Mouse (Mus musculus): ENCODE data around the gene Zcchc17. TPM values are rescaled to one million over a fixed set of nuclear protein-coding genes. Genes with fewer than 3 reads are reported as not detected.
A peak's percentile ranks its signal among the peaks of the same experiment; 100 is the strongest.

The Zcchc17 gene
- polyA plus RNA-seq (2016; fragmentation: Nextera tagmentation; extraction: Ambion mirVana) = 70.4 and 71.7 TPM in 2 replicates

DNA sequence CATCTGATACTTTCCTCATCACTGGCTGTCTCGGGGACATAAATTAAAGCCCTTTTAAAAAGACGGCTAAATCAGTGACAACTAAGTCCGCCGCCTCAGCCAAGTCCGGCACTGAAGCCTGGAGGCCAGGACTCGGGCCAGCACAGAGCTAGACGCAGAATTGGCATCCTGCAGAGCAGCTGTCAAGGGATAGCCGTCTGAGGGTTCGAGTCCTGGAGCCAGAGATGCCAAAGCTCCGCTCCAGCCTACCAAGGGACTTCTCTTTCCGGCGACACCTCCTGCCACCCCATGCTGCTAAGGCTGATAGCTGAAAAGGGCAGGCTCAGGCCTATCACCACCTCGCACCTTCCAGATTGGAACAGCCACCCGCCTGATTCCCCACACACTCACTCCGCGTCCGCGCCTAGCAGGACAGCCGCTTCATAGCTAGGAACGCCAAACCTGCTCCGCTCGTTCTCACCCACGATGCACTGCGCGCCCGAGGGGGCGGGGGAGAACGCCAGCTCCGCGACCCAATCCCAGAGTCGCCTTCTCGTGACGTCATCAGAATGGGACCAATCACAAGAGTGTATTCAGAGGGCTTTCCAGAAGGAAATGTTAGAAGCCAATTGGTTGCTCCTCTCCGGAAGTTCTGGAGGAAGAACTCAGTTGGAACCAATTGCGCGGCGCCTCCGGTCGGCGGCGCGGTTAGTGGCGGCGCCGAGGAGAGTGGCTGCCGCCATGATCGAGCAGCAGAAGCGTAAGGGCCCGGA lies at the start of gene Zcchc17, which contains the start of gene Snrnp40:
Zcchc17 (minus strand) TSS at position 458 of the 752 bp plus-strand sequence.
Snrnp40 (plus strand) TSS at position 647 of the 752 bp plus-strand sequence.
- Histone ChIP-seq H3K9ac (replicated peaks) (peak within 1 kb of the TSS; percentile 88), H3K4me3 (peak within 1 kb of the TSS; percentile 95), H3K27ac (replicated peaks) (peak within 1 kb of the TSS; percentile 75), H3K4me1 (peaks cover 22% of the 10 kb centered on the region), H3K27me3 (no peaks in the 10 kb centered on the region), H3K4me2 (replicated peaks) (peak within 1 kb of the TSS; percentile 90), H3K9me3 (no peaks in the 10 kb centered on the region), H3K36me3 (peaks cover 33% of the 10 kb centered on the region)
- ATAC-seq (ENCODE audit: low FRiP score, low read depth) = peak; percentile 100
- under 1% methylated on average over 49 of the region's 49 CpGs for WGBS

DNA sequence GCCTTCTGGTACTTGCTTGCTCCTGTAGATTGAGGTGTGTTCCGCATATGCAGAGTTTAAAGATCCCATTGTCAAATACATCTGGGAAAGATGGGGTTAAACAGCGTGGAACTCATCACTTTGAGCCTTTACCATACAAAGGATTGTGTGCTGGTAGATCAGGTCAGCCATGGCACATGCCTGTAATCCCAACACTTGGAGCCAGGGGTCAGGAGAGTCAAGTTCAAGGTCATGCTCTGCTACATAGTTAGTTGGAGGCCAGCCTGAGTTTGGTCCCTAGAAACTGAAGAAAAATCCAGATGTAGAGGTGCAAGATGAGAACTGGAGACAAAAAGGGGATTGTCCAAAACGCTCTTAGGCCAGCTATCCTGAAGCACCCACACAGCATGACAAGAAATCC lies 31.5 kb upstream of the Zcchc17 start:
- H3K9me3 ChIP-seq = no peaks in the 10 kb centered on the region
- no peak overlapping the region for H3K27ac ChIP-seq (replicated peaks)
- H3K4me3 ChIP-seq = no peak overlapping the region
- no peaks in the 10 kb centered on the region for H3K27me3 ChIP-seq
- H3K9ac ChIP-seq (replicated peaks) = no peak overlapping the region
- ATAC-seq (ENCODE audit: low FRiP score, low read depth) = no peak
- H3K4me2 ChIP-seq (replicated peaks) = no peak overlapping the region
- 66% methylated on average over 3 of the region's 3 CpGs for WGBS
- no peaks in the 10 kb centered on the region for H3K4me1 ChIP-seq
- peaks cover 41% of the 10 kb centered on the region for H3K36me3 ChIP-seq

DNA sequence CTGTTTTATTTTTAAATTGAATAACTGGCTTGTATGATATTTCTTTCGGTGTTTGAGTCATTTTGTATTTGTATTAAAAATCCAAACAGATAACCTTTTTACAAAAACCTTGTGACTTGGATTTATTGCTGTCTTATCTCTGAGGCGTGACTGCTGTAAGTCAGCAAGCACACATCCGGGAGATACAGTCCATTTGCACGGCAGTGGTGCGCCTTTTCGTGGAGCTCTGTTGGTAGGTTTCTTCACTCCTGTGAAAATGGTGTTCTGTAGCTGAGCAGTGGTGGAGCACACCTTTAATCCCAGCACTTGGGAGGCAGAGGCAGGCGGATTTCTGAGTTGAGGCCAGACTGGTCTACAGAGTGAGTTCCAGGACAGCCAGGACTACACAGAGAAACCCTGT lies 30.2 kb upstream of the Zcchc17 start:
- Histone ChIP-seq H3K36me3 (peaks cover 50% of the 10 kb centered on the region), H3K9ac (replicated peaks) (no peak overlapping the region), H3K27me3 (no peaks in the 10 kb centered on the region), H3K4me2 (replicated peaks) (no peak overlapping the region), H3K4me1 (no peaks in the 10 kb centered on the region), H3K4me3 (no peak overlapping the region), H3K9me3 (no peaks in the 10 kb centered on the region), H3K27ac (replicated peaks) (no peak overlapping the region)
- WGBS = 96% methylated on average over 7 of the region's 7 CpGs
- ATAC-seq (ENCODE audit: low FRiP score, low read depth) = no peak

DNA sequence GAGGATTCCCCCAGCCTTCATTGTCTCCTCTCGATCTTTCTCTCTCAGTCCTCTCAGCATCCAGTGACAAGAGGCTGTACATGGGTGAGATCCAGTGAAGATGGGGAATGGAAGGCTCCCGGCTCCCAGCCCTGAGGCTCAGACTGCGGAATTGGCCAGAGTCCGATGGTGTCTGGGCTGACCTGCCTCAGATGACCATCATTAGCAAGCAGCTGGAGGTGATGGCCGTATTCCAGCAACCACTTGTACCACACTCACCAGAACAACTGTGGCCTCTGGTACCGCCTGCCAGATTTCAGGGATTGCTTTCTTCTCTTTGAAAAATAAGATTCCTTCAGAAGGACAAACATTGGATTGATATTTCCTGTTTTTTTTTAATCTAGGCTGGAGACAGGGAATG lies 29.8 kb upstream of the Zcchc17 start:
- H3K4me1 ChIP-seq = no peaks in the 10 kb centered on the region
- no peak for ATAC-seq (ENCODE audit: low FRiP score, low read depth)
- 74% methylated on average over 6 of the region's 6 CpGs for WGBS
- H3K4me3 ChIP-seq = no peak overlapping the region
- H3K4me2 ChIP-seq (replicated peaks) = no peak overlapping the region
- H3K27me3 ChIP-seq = no peaks in the 10 kb centered on the region
- peaks cover 54% of the 10 kb centered on the region for H3K36me3 ChIP-seq
- peak overlapping the region; percentile 42; the same call in 1 of the 2 replicates for H3K27ac ChIP-seq (replicated peaks)
- H3K9ac ChIP-seq (replicated peaks) = no peak overlapping the region
- no peaks in the 10 kb centered on the region for H3K9me3 ChIP-seq

DNA sequence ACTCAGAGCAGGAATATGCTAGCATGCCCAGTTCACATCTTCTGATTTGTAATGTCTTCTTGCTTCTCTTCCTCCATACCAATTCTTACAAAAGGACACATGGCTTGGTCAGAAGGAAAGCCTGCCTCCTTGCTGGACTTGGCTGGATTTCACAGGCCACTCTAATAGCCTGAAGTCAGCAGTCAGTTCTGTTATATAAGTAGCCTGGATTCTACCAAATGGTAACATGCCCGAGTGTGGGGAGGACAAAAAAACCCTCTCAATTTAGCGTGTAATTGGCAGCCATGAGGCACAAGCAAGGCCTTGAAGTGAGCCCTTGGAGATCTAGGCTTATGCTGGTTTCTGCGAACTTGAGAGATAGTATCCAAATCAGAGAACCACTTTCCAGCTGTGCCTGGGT lies 27.5 kb upstream of the Zcchc17 start:
- no peak overlapping the region for H3K9ac ChIP-seq (replicated peaks)
- H3K27me3 ChIP-seq = no peaks in the 10 kb centered on the region
- no peak overlapping the region for H3K27ac ChIP-seq (replicated peaks)
- no peak for ATAC-seq (ENCODE audit: low FRiP score, low read depth)
- H3K4me2 ChIP-seq (replicated peaks) = no peak overlapping the region
- peaks cover 76% of the 10 kb centered on the region for H3K36me3 ChIP-seq
- no peaks in the 10 kb centered on the region for H3K4me1 ChIP-seq
- 79% methylated on average over 3 of the region's 3 CpGs for WGBS
- H3K9me3 ChIP-seq = no peaks in the 10 kb centered on the region
- no peak overlapping the region for H3K4me3 ChIP-seq

DNA sequence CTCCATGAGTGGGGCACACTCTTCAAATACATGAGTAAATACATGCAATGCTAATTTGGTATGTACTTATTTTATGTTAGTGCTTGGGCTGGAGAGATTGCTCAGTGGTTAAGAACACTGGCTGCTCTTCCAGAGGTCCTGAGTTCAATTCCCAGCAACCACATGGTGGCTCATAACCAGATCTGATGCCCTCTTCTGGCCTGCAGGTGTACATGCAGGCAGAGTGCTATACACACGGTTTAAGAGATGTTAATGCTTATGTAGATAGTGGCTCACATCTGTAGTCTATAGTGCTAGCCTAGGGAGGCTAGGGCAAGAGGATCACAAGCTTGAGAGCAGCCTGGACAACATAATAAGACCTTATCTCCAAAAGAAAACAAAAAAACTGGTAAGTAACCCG lies 20.7 kb upstream of the Zcchc17 start:
- Histone ChIP-seq H3K36me3 (peaks cover 90% of the 10 kb centered on the region), H3K9ac (replicated peaks) (no peak overlapping the region), H3K4me1 (no peaks in the 10 kb centered on the region), H3K27ac (replicated peaks) (no peak overlapping the region), H3K9me3 (0 out of 2 replicates have a peak, but pooled peaks cover 4% of the 10 kb centered on the region), H3K27me3 (no peaks in the 10 kb centered on the region), H3K4me2 (replicated peaks) (no peak overlapping the region), H3K4me3 (no peak overlapping the region)
- ATAC-seq (ENCODE audit: low FRiP score, low read depth) = no peak
- WGBS = 94% methylated on average over 2 of the region's 2 CpGs

DNA sequence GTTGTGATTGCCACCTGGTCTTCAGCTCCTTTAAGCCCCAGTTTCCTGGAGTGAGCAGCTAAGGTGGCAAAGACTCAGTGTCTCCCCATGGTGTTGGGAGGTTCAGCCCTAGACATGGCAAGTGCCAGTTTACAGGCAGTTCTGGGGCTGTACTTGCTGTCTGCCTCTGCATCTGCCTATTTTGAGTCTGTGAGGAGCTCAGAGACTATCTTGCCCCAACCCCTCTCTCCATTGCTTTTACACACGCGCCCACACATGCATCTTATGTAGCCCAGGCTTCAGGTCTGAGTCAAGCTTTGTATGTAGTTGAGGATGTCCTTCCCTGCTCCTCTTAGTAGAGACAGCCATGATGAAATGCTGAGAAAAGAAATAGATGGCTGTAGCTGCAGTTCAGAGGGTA lies 19.4 kb upstream of the Zcchc17 start:
- Histone ChIP-seq H3K36me3 (peaks cover 90% of the 10 kb centered on the region), H3K27me3 (no peaks in the 10 kb centered on the region), H3K4me3 (no peak overlapping the region), H3K4me2 (replicated peaks) (no peak overlapping the region), H3K27ac (replicated peaks) (no peak overlapping the region), H3K9me3 (0 out of 2 replicates have a peak, but pooled peaks cover 4% of the 10 kb centered on the region), H3K9ac (replicated peaks) (no peak overlapping the region), H3K4me1 (no peaks in the 10 kb centered on the region)
- no peak for ATAC-seq (ENCODE audit: low FRiP score, low read depth)
- 98% methylated on average over 2 of the region's 2 CpGs for whole genome bisulfite sequencing

DNA sequence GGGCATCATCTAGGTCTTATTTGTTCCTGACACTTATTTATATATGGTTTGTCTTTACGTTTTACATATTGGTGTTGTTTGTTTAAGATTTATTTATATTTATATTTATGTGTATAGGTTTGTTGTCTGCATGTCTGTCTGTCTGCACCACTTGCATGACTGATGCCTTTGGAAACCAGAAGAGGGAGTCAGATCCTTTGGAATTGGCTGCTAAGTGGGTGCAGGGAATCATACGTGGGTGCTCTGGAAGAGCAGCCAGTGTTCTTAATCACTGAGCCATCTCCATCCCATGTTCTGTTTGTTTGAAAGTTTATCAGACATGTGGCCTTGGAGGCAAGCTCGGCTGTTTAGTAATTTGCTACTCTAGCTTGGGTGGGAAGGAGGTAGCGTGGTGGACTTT lies 17.8 kb upstream of the Zcchc17 start:
- ATAC-seq (ENCODE audit: low FRiP score, low read depth) = no peak
- Histone ChIP-seq H3K4me2 (replicated peaks) (no peak overlapping the region), H3K4me3 (no peak overlapping the region), H3K36me3 (peaks cover 86% of the 10 kb centered on the region), H3K9ac (replicated peaks) (no peak overlapping the region), H3K9me3 (0 out of 2 replicates have a peak, but pooled peaks cover 4% of the 10 kb centered on the region), H3K4me1 (no peaks in the 10 kb centered on the region), H3K27ac (replicated peaks) (no peak overlapping the region), H3K27me3 (no peaks in the 10 kb centered on the region)
- WGBS = 91% methylated on average over 4 of the region's 4 CpGs

DNA sequence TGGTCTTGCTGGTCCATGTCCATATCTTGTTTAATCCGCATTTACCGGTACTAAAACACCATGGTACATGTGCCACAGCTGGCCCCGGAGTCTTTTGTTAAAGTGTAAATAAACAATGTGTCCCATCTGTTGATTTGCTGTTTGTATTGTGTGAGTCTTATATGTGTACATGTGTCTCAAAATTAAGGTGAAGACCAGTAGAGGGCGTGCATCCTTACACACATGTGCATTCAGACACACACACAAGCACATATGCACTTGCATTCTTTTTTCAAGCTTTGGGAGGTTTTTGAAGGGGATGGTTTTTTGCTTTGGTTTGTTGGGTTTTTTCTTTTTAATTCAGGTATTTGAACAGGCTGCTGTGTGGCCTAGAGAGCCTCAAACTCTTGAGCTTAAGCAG lies 16.9 kb upstream of the Zcchc17 start:
- Histone ChIP-seq H3K27ac (replicated peaks) (no peak overlapping the region), H3K4me2 (replicated peaks) (no peak overlapping the region), H3K36me3 (peaks cover 81% of the 10 kb centered on the region), H3K9ac (replicated peaks) (no peak overlapping the region), H3K4me1 (no peaks in the 10 kb centered on the region), H3K27me3 (no peaks in the 10 kb centered on the region), H3K9me3 (0 out of 2 replicates have a peak, but pooled peaks cover 4% of the 10 kb centered on the region), H3K4me3 (no peak overlapping the region)
- ATAC-seq (ENCODE audit: low FRiP score, low read depth) = no peak
- 94% methylated on average over 4 of the region's 4 CpGs for WGBS

DNA sequence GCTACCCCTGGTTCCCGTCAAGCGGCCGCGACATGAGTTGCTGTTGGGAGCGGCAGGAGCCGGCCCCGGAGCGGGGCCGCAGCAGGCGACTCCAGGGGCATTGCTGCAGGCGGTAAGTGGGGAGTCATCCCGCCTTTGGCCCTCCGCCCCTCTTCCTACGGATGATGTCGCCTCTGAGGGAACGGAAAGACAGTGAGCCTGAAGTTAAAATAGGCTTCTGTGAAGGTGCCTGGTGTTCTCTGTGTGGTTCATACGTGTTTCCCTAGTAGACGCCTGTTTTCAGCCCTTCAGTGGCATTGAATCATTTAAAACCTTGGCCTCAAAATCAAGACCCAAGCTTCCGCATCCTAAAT lies 471 bp upstream of the Zcchc17 start:
- ATAC-seq (ENCODE audit: low FRiP score, low read depth) = no peak
- H3K4me3 ChIP-seq = peak overlapping the region; percentile 95
- H3K27me3 ChIP-seq = no peaks in the 10 kb centered on the region
- no peaks in the 10 kb centered on the region for H3K9me3 ChIP-seq
- H3K36me3 ChIP-seq = peaks cover 39% of the 10 kb centered on the region
- WGBS = under 1% methylated on average over 19 of the region's 19 CpGs
- peak overlapping the region; percentile 90 for H3K4me2 ChIP-seq (replicated peaks)
- H3K9ac ChIP-seq (replicated peaks) = peak overlapping the region; percentile 85
- peaks cover 22% of the 10 kb centered on the region for H3K4me1 ChIP-seq
- H3K27ac ChIP-seq (replicated peaks) = peak overlapping the region; percentile 75

DNA sequence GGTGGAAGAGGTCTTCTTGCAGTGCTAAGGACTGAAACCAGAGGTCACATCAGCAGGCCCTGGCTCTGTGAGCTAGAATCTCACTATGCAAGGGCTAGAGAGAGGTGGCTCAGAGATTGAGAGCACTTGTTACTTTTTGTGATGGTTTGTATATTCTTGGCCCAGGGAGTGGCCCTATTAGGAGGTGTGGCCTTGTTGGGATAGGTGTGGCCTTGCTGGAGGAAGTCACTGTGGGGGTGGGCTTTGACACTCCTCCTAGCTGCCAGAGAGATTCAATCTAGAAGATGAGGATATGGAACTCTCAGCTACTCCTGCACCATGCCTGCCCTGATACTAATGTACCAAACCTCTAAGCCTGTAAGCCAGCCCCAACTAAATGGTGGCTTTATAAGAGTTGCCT lies 1.8 kb downstream of the Zcchc17 start:
- H3K27me3 ChIP-seq = no peaks in the 10 kb centered on the region
- ATAC-seq (ENCODE audit: low FRiP score, low read depth) = no peak
- no peak overlapping the region for H3K4me3 ChIP-seq
- peaks cover 22% of the 10 kb centered on the region for H3K4me1 ChIP-seq
- no peak overlapping the region for H3K4me2 ChIP-seq (replicated peaks)
- no peak overlapping the region for H3K27ac ChIP-seq (replicated peaks)
- H3K9me3 ChIP-seq = no peaks in the 10 kb centered on the region
- peaks cover 27% of the 10 kb centered on the region for H3K36me3 ChIP-seq
- no peak overlapping the region for H3K9ac ChIP-seq (replicated peaks)

DNA sequence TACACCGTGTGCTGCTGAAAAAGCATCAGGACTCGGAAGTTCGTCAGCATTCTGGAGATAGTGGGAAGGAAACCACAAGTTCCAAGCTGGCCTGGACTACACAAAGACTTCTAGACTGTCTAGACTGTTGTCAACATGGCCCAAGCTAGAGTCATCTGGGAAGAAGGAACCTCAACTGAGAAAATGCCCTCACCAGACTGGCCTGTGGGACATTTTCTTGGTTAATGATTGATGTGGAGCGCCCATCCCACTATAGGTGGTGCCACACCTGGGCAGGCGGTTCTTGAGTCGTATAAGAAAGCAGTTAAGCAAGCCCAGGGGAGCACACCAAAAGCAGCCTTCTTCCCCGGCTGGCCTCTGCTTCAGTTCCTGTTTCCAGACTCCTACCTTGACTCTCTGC lies 7.2 kb downstream of the Zcchc17 start:
- Histone ChIP-seq H3K36me3 (peaks cover 72% of the 10 kb centered on the region), H3K27me3 (no peaks in the 10 kb centered on the region), H3K9me3 (no peaks in the 10 kb centered on the region), H3K27ac (replicated peaks) (no peak overlapping the region), H3K4me2 (replicated peaks) (no peak overlapping the region), H3K4me3 (no peak overlapping the region), H3K4me1 (no peaks in the 10 kb centered on the region), H3K9ac (replicated peaks) (no peak overlapping the region)
- 91% methylated on average over 7 of the region's 7 CpGs for WGBS
- ATAC-seq (ENCODE audit: low FRiP score, low read depth) = no peak

Data from midbrain, embryonic 12.5 days (tissue).